Mouse (Mus musculus): Measurements from ENCODE around the gene Peak1. TPM values are rescaled to one million over a fixed set of nuclear protein-coding genes. Genes with fewer than 3 reads are reported as not detected.

Gene Peak1
- polyA plus RNA-seq, 1 experiment from 2014 or later = 7.8 TPM

- peak; percentile 61 for ATAC-seq
- H3K27ac ChIP-seq (ENCODE audit: low read length) = peak overlapping the region; percentile 81
- 50% methylated on average over 8 of the region's 8 CpGs for WGBS
- no peak overlapping the region for H3K4me3 ChIP-seq (ENCODE audit: low read length)
- peaks cover 22% of the 10 kb centered on the region for H3K4me1 ChIP-seq (ENCODE audit: control insufficient read depth, insufficient read depth, low read length)
- H3K27me3 ChIP-seq (replicated peaks; ENCODE audit: control insufficient read depth, insufficient read depth, low read length) = no peaks in the 10 kb centered on the region
- peak overlapping the region; percentile 14; the same call in 1 of the 2 replicates for H3K9ac ChIP-seq (ENCODE audit: low read depth, low read length)
- 0 out of 2 replicates have a peak overlapping the region, but pooled peaks have one; percentile 30 for H3K4me2 ChIP-seq (ENCODE audit: low read depth, low read length)
- H3K36me3 ChIP-seq (ENCODE audit: control insufficient read depth, insufficient read depth, low read length) = peaks cover 4% of the 10 kb centered on the region; the same call in 1 of the 2 replicates
- H3K9me3 ChIP-seq (ENCODE audit: control insufficient read depth, low read length) = no peaks in the 10 kb centered on the region
Measured at GRCm38 (mm10) chr9:56244336-56244735, 173.5 kb downstream of the Peak1 start.

GRCm38 (mm10) chr9:56243885-56244284 lies 174.0 kb downstream of the Peak1 start:
- Histone ChIP-seq H3K27ac (ENCODE audit: low read length) (peak overlapping the region; percentile 81), H3K4me1 (ENCODE audit: control insufficient read depth, insufficient read depth, low read length) (peaks cover 22% of the 10 kb centered on the region), H3K36me3 (ENCODE audit: control insufficient read depth, insufficient read depth, low read length) (peaks cover 4% of the 10 kb centered on the region; the same call in 1 of the 2 replicates), H3K9ac (ENCODE audit: low read depth, low read length) (peak overlapping the region; percentile 58), H3K4me3 (ENCODE audit: low read length) (peak overlapping the region; percentile 39), H3K27me3 (replicated peaks; ENCODE audit: control insufficient read depth, insufficient read depth, low read length) (no peaks in the 10 kb centered on the region), H3K4me2 (ENCODE audit: low read depth, low read length) (peak overlapping the region; percentile 47; the same call in 1 of the 2 replicates), H3K9me3 (ENCODE audit: control insufficient read depth, low read length) (no peaks in the 10 kb centered on the region)
- ATAC-seq = peak; percentile 94
- 61% methylated on average over 7 of the region's 7 CpGs for WGBS

- Histone ChIP-seq H3K36me3 (ENCODE audit: control insufficient read depth, insufficient read depth, low read length) (peaks cover 4% of the 10 kb centered on the region; the same call in 1 of the 2 replicates), H3K4me2 (ENCODE audit: low read depth, low read length) (peak overlapping the region; percentile 47), H3K9ac (ENCODE audit: low read depth, low read length) (peak overlapping the region; percentile 58), H3K9me3 (ENCODE audit: control insufficient read depth, low read length) (no peaks in the 10 kb centered on the region), H3K27me3 (replicated peaks; ENCODE audit: control insufficient read depth, insufficient read depth, low read length) (no peaks in the 10 kb centered on the region), H3K27ac (ENCODE audit: low read length) (peak overlapping the region; percentile 81; the same call in 1 of the 2 replicates), H3K4me1 (ENCODE audit: control insufficient read depth, insufficient read depth, low read length) (peaks cover 22% of the 10 kb centered on the region), H3K4me3 (ENCODE audit: low read length) (peak overlapping the region; percentile 39)
- ATAC-seq = no peak
- 41% methylated on average over 3 of the region's 3 CpGs for WGBS
Measured at GRCm38 (mm10) chr9:56242686-56243085, 175.2 kb downstream of the Peak1 start.

GRCm38 (mm10) chr9:56241076-56241475 lies 176.8 kb downstream of the Peak1 start:
- no peak overlapping the region for H3K4me3 ChIP-seq (ENCODE audit: low read length)
- 79% methylated on average over 5 of the region's 5 CpGs for WGBS

GRCm38 (mm10) chr9:56235871-56236298 lies 182.0 kb downstream of the Peak1 start:
- ATAC-seq = no peak

More at GRCm38 (mm10) chr9:56241076-56241475, 176.8 kb downstream of the Peak1 start:
- H3K36me3 ChIP-seq (ENCODE audit: control insufficient read depth, insufficient read depth, low read length) = peaks cover 4% of the 10 kb centered on the region; the same call in 1 of the 2 replicates
- ATAC-seq = no peak
- H3K9me3 ChIP-seq (ENCODE audit: control insufficient read depth, low read length) = no peaks in the 10 kb centered on the region
- no peak overlapping the region for H3K27ac ChIP-seq (ENCODE audit: low read length)
- H3K9ac ChIP-seq (ENCODE audit: low read depth, low read length) = no peak overlapping the region
- no peaks in the 10 kb centered on the region for H3K27me3 ChIP-seq (replicated peaks; ENCODE audit: control insufficient read depth, insufficient read depth, low read length)
- H3K4me2 ChIP-seq (ENCODE audit: low read depth, low read length) = no peak overlapping the region
- peaks cover 14% of the 10 kb centered on the region for H3K4me1 ChIP-seq (ENCODE audit: control insufficient read depth, insufficient read depth, low read length)

GRCm38 (mm10) chr9:56235281-56235680 lies 182.6 kb downstream of the Peak1 start:
- ATAC-seq = no peak
- WGBS = 79% methylated on average over 5 of the region's 5 CpGs
- H3K9me3 ChIP-seq (ENCODE audit: control insufficient read depth, low read length) = no peaks in the 10 kb centered on the region
- H3K27ac ChIP-seq (ENCODE audit: low read length) = no peak overlapping the region
- no peak overlapping the region for H3K9ac ChIP-seq (ENCODE audit: low read depth, low read length)
- no peaks in the 10 kb centered on the region for H3K27me3 ChIP-seq (replicated peaks; ENCODE audit: control insufficient read depth, insufficient read depth, low read length)
- peaks cover 1% of the 10 kb centered on the region for H3K36me3 ChIP-seq (ENCODE audit: control insufficient read depth, insufficient read depth, low read length)
- no peak overlapping the region for H3K4me3 ChIP-seq (ENCODE audit: low read length)
- peaks cover 10% of the 10 kb centered on the region; the same call in 1 of the 2 replicates for H3K4me1 ChIP-seq (ENCODE audit: control insufficient read depth, insufficient read depth, low read length)
- no peak overlapping the region for H3K4me2 ChIP-seq (ENCODE audit: low read depth, low read length)

More at GRCm38 (mm10) chr9:56235871-56236298, 182.0 kb downstream of the Peak1 start:
- Histone ChIP-seq H3K9ac (ENCODE audit: low read depth, low read length) (no peak overlapping the region), H3K27ac (ENCODE audit: low read length) (no peak overlapping the region), H3K4me2 (ENCODE audit: low read depth, low read length) (no peak overlapping the region), H3K9me3 (ENCODE audit: control insufficient read depth, low read length) (no peaks in the 10 kb centered on the region), H3K27me3 (replicated peaks; ENCODE audit: control insufficient read depth, insufficient read depth, low read length) (no peaks in the 10 kb centered on the region), H3K4me3 (ENCODE audit: low read length) (no peak overlapping the region), H3K4me1 (ENCODE audit: control insufficient read depth, insufficient read depth, low read length) (peaks cover 10% of the 10 kb centered on the region; the same call in 1 of the 2 replicates), H3K36me3 (ENCODE audit: control insufficient read depth, insufficient read depth, low read length) (peaks cover 4% of the 10 kb centered on the region)
- 49% methylated on average over 6 of the region's 6 CpGs for WGBS

GRCm38 (mm10) chr9:56234561-56234960 lies 183.3 kb downstream of the Peak1 start:
- Histone ChIP-seq H3K4me2 (ENCODE audit: low read depth, low read length) (no peak overlapping the region), H3K27me3 (replicated peaks; ENCODE audit: control insufficient read depth, insufficient read depth, low read length) (no peaks in the 10 kb centered on the region), H3K27ac (ENCODE audit: low read length) (0 out of 2 replicates have a peak overlapping the region, but pooled peaks have one; percentile 7), H3K9ac (ENCODE audit: low read depth, low read length) (no peak overlapping the region), H3K4me1 (ENCODE audit: control insufficient read depth, insufficient read depth, low read length) (peaks cover 10% of the 10 kb centered on the region; the same call in 1 of the 2 replicates), H3K36me3 (ENCODE audit: control insufficient read depth, insufficient read depth, low read length) (no peaks in the 10 kb centered on the region; the same call in 1 of the 2 replicates), H3K9me3 (ENCODE audit: control insufficient read depth, low read length) (no peaks in the 10 kb centered on the region), H3K4me3 (ENCODE audit: low read length) (no peak overlapping the region)
- WGBS = 79% methylated on average over 3 of the region's 3 CpGs
- no peak for ATAC-seq

GRCm38 (mm10) chr9:56233316-56233715 lies 184.6 kb downstream of the Peak1 start:
- Histone ChIP-seq H3K4me2 (ENCODE audit: low read depth, low read length) (no peak overlapping the region), H3K27ac (ENCODE audit: low read length) (peak overlapping the region; percentile 73), H3K9me3 (ENCODE audit: control insufficient read depth, low read length) (no peaks in the 10 kb centered on the region), H3K4me3 (ENCODE audit: low read length) (no peak overlapping the region), H3K9ac (ENCODE audit: low read depth, low read length) (no peak overlapping the region), H3K27me3 (replicated peaks; ENCODE audit: control insufficient read depth, insufficient read depth, low read length) (no peaks in the 10 kb centered on the region), H3K36me3 (ENCODE audit: control insufficient read depth, insufficient read depth, low read length) (no peaks in the 10 kb centered on the region; the same call in 1 of the 2 replicates), H3K4me1 (ENCODE audit: control insufficient read depth, insufficient read depth, low read length) (peaks cover 10% of the 10 kb centered on the region; the same call in 1 of the 2 replicates)
- ATAC-seq = peak; percentile 79
- 65% methylated on average over 2 of the region's 2 CpGs for WGBS

GRCm38 (mm10) chr9:56230906-56231305 lies 187.0 kb downstream of the Peak1 start:
- peaks cover 10% of the 10 kb centered on the region; the same call in 1 of the 2 replicates for H3K4me1 ChIP-seq (ENCODE audit: control insufficient read depth, insufficient read depth, low read length)
- H3K27me3 ChIP-seq (replicated peaks; ENCODE audit: control insufficient read depth, insufficient read depth, low read length) = no peaks in the 10 kb centered on the region
- H3K36me3 ChIP-seq (ENCODE audit: control insufficient read depth, insufficient read depth, low read length) = no peaks in the 10 kb centered on the region; the same call in 1 of the 2 replicates
- H3K4me2 ChIP-seq (ENCODE audit: low read depth, low read length) = no peak overlapping the region
- H3K9me3 ChIP-seq (ENCODE audit: control insufficient read depth, low read length) = no peaks in the 10 kb centered on the region
- no peak overlapping the region for H3K27ac ChIP-seq (ENCODE audit: low read length)
- H3K4me3 ChIP-seq (ENCODE audit: low read length) = no peak overlapping the region
- no peak overlapping the region for H3K9ac ChIP-seq (ENCODE audit: low read depth, low read length)
- no peak for ATAC-seq
